Mouse (Mus musculus) intestine, postnatal 0 days (tissue): ENCODE data around the gene C130050O18Rik. TPM values are rescaled to one million over a fixed set of nuclear protein-coding genes. Genes with fewer than 3 reads are reported as not detected.

Experiments
- ATAC-seq: fragments of 200-750 bp; cut with Nextera tagmentation; 2 replicates; pipeline ENCODE4 v1.8.0; 2017; ENCODE audit warnings: mild to moderate bottlenecking, moderate TSS enrichment, moderate library complexity
- H3K27ac ChIP-seq: fragments of 300-500 bp; sonication (generic); 2 replicates; pipeline ENCODE4 v1.5.1; 2014; ENCODE audit warnings: mild to moderate bottlenecking, low read depth, low read length, moderate library complexity
- H3K27me3 ChIP-seq: fragments of 300-500 bp; sonication (generic); replicated peaks from 2 replicates; pipeline ENCODE4 v1.6.1; 2014; ENCODE audit warnings: low read length, mixed read lengths; ENCODE audit not compliant: control insufficient read depth, insufficient read depth
- H3K36me3 ChIP-seq: fragments of 300-500 bp; sonication (generic); 2 replicates; pipeline ENCODE4 v1.6.1; 2014; ENCODE audit warnings: mild to moderate bottlenecking, moderate library complexity; ENCODE audit not compliant: control insufficient read depth, insufficient read depth
- H3K4me1 ChIP-seq: fragments of 300-500 bp; sonication (generic); replicated peaks from 2 replicates; pipeline ENCODE4 v1.6.1; 2014; ENCODE audit warnings: antibody characterized with exemption, low read length, mixed read lengths; ENCODE audit not compliant: control insufficient read depth, insufficient read depth
- H3K4me2 ChIP-seq: fragments of 300-500 bp; sonication (generic); replicated peaks from 2 replicates; pipeline ENCODE4 v1.6.1; 2014; ENCODE audit warnings: low read depth, mild to moderate bottlenecking, moderate library complexity
- H3K4me3 ChIP-seq: fragments of 300-500 bp; sonication (generic); 2 replicates; pipeline ENCODE4 v1.5.1; 2014; ENCODE audit warnings: low read depth, low read length
- H3K9ac ChIP-seq: fragments of 300-500 bp; sonication (generic); 2 replicates; pipeline ENCODE4 v1.6.1; 2014; ENCODE audit warnings: mild to moderate bottlenecking, low read depth, low read length
- H3K9me3 ChIP-seq: fragments of 300-500 bp; sonication (generic); 2 replicates; pipeline ENCODE4 v1.6.1; 2016; ENCODE audit warnings: mixed run types; ENCODE audit not compliant: control insufficient read depth
- CTCF ChIP-seq: sonication (generic); IDR thresholded peaks from 2 replicates; pipeline ENCODE4 v1.5.1; 2016; ENCODE audit warnings: low read depth, mild to moderate bottlenecking, control low read depth, antibody characterized with exemption, moderate library complexity
- WGBS: fragments of 180-500 bp; shearing (Covaris S2); extraction: QIAGEN DNeasy Blood & Tissue Kit; methylation state at CpG from one replicate; pipeline ENCODE4 v1.1.7; 2014; 5-methylcytosine and 5-hydroxymethylcytosine counted together
- polyA plus RNA-seq: library from polyadenylated mRNA; unstranded; fragments of >200 nt; fragmentation: Nextera tagmentation; extraction: Ambion mirVana; gene quantifications from 2 replicates; pipeline ENCODE4 v1.2.1, GENCODE M21; 2015

Gene C130050O18Rik
- polyA plus RNA-seq, 1 experiment from 2014 or later, result 0.76 TPM

- no peak for ATAC-seq
- no peak overlapping the region for H3K4me3 ChIP-seq
- WGBS, result 71% methylated on average over 1 of the region's 1 CpGs
- H3K4me1 ChIP-seq, result no peaks in the 10 kb centered on the region
- no peaks in the 10 kb centered on the region for H3K27me3 ChIP-seq
- no peaks in the 10 kb centered on the region; the same call in 1 of the 2 replicates for H3K36me3 ChIP-seq
- H3K9ac ChIP-seq, result no peak overlapping the region
- TF ChIP-seq CTCF, result no peak
- no peaks in the 10 kb centered on the region for H3K9me3 ChIP-seq
- H3K4me2 ChIP-seq, result no peak overlapping the region
- no peak overlapping the region for H3K27ac ChIP-seq
These were observed 39.3 kb upstream of the C130050O18Rik start for GRCm38 (mm10) chr5:139365827-139366226.

- no peak overlapping the region for H3K9ac ChIP-seq
These were observed 38.6 kb upstream of the C130050O18Rik start for GRCm38 (mm10) chr5:139366484-139366883.

GRCm38 (mm10) chr5:139367884-139368458, 37.1 kb upstream of the C130050O18Rik start:
- H3K4me2 ChIP-seq, result no peak overlapping the region
- no peaks in the 10 kb centered on the region for H3K9me3 ChIP-seq
- H3K9ac ChIP-seq, result no peak overlapping the region
- 90% methylated on average over 4 of the region's 4 CpGs for WGBS
- ATAC-seq, result no peak
- H3K27me3 ChIP-seq, result no peaks in the 10 kb centered on the region
- H3K27ac ChIP-seq, result no peak overlapping the region
- H3K36me3 ChIP-seq, result no peaks in the 10 kb centered on the region; the same call in 1 of the 2 replicates
- H3K4me3 ChIP-seq, result no peak overlapping the region
- TF ChIP-seq CTCF, result no peak
- H3K4me1 ChIP-seq, result 0 out of 2 replicates have a peak, but pooled peaks cover 5% of the 10 kb centered on the region

More at GRCm38 (mm10) chr5:139366484-139366883, 38.6 kb upstream of the C130050O18Rik start:
- WGBS, result 72% methylated on average over 11 of the region's 11 CpGs
- H3K4me1 ChIP-seq, result no peaks in the 10 kb centered on the region
- H3K4me2 ChIP-seq, result no peak overlapping the region
- H3K27me3 ChIP-seq, result no peaks in the 10 kb centered on the region
- no peak overlapping the region for H3K27ac ChIP-seq
- ATAC-seq, result no peak
- H3K36me3 ChIP-seq, result no peaks in the 10 kb centered on the region; the same call in 1 of the 2 replicates
- no peak overlapping the region for H3K4me3 ChIP-seq
- TF ChIP-seq CTCF, result no peak
- H3K9me3 ChIP-seq, result no peaks in the 10 kb centered on the region

- no peak overlapping the region for H3K9ac ChIP-seq
- TF ChIP-seq CTCF, result no peak
- H3K4me1 ChIP-seq, result 0 out of 2 replicates have a peak, but pooled peaks cover 5% of the 10 kb centered on the region
- 81% methylated on average over 11 of the region's 11 CpGs for WGBS
- no peaks in the 10 kb centered on the region for H3K27me3 ChIP-seq
- H3K4me2 ChIP-seq, result no peak overlapping the region
- no peak for ATAC-seq
- no peak overlapping the region for H3K27ac ChIP-seq
- no peaks in the 10 kb centered on the region; the same call in 1 of the 2 replicates for H3K36me3 ChIP-seq
- no peaks in the 10 kb centered on the region for H3K9me3 ChIP-seq
- H3K4me3 ChIP-seq, result no peak overlapping the region
These were observed 36.3 kb upstream of the C130050O18Rik start for GRCm38 (mm10) chr5:139368638-139369320.

GRCm38 (mm10) chr5:139370336-139370735, 34.7 kb upstream of the C130050O18Rik start:
- 88% methylated on average over 6 of the region's 6 CpGs for WGBS
- Histone ChIP-seq H3K27me3 (no peaks in the 10 kb centered on the region), H3K27ac (no peak overlapping the region), H3K4me1 (0 out of 2 replicates have a peak, but pooled peaks cover 5% of the 10 kb centered on the region), H3K36me3 (no peaks in the 10 kb centered on the region; the same call in 1 of the 2 replicates), H3K9ac (no peak overlapping the region), H3K4me2 (no peak overlapping the region), H3K9me3 (no peaks in the 10 kb centered on the region), H3K4me3 (no peak overlapping the region)
- no peak for ATAC-seq
- no peak for TF ChIP-seq CTCF

- 69% methylated on average over 5 of the region's 5 CpGs for WGBS
- H3K9ac ChIP-seq, result no peak overlapping the region; the same call in 1 of the 2 replicates
- no peak overlapping the region for H3K27ac ChIP-seq
- H3K4me2 ChIP-seq, result peak overlapping the region; percentile 83
- H3K4me1 ChIP-seq, result 0 out of 2 replicates have a peak, but pooled peaks cover 5% of the 10 kb centered on the region
- H3K4me3 ChIP-seq, result peak overlapping the region; percentile 66
- H3K36me3 ChIP-seq, result no peaks in the 10 kb centered on the region; the same call in 1 of the 2 replicates
- TF ChIP-seq CTCF, result no peak
- no peak for ATAC-seq
- no peaks in the 10 kb centered on the region for H3K9me3 ChIP-seq
- H3K27me3 ChIP-seq, result no peaks in the 10 kb centered on the region
These were observed 34.0 kb upstream of the C130050O18Rik start for GRCm38 (mm10) chr5:139371118-139371517.
